Mouse (Mus musculus) thymus, postnatal 25 days (tissue): ENCODE results near the gene Knl1.
"Not testable (repeated sequence)": the region's sequence is repeated elsewhere in the genome, so short reads cannot be mapped to it uniquely, and the experiment has no call there.

Source experiments
- DNase-seq: peaks from one replicate; pipeline ENCODE4 v3.0.0; 2022

Knl1 gene

DNA sequence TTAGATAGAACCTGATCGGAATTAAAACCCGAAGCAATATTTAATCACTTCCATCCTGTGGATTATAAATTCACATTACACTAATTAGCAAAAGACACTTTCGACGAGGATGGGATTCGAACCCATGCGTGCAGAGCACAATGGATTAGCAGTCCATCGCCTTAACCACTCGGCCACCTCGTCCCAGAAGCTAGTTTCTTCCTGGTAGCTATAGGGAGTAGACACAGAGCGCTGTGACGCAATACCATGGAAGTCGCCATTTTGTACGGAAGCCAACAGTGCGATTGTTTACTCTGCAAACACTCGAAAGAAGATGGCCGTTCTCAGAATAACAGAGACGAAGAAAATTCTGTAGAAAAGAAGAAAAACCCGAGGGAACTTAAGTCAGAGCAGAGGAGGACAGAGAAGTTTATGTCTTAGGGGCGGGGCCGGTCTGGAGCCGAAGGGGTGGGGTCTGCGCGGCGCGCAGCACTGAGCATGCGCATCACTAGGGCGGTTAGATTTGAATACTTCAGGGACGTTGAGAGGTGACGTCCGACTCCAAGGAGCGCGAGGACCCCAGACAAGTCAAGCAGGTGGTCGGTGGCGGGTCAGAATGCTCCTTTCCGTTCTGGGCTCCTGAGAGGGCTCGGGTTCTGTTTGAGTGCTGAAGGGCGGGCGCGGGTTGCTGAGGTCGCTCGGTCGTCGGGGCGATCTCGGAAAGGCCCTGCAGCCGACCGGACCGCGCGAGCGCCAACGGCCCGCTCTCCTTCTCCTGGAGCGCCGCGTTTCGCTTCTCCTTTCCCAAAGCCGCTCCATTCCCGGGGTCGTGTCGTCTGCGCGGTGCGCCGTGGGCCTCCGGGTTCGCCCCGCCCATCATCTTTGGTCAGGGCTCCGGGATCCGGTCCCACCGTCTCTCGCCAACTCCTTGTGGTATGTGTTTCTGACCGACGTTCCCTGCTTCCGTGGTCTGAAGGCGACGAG lies at the start of gene Knl1:
Gene Knl1, plus strand, starts transcription at position 471 of the 963 bp plus-strand sequence.
- peak; percentile 97 for DNase-seq

DNA sequence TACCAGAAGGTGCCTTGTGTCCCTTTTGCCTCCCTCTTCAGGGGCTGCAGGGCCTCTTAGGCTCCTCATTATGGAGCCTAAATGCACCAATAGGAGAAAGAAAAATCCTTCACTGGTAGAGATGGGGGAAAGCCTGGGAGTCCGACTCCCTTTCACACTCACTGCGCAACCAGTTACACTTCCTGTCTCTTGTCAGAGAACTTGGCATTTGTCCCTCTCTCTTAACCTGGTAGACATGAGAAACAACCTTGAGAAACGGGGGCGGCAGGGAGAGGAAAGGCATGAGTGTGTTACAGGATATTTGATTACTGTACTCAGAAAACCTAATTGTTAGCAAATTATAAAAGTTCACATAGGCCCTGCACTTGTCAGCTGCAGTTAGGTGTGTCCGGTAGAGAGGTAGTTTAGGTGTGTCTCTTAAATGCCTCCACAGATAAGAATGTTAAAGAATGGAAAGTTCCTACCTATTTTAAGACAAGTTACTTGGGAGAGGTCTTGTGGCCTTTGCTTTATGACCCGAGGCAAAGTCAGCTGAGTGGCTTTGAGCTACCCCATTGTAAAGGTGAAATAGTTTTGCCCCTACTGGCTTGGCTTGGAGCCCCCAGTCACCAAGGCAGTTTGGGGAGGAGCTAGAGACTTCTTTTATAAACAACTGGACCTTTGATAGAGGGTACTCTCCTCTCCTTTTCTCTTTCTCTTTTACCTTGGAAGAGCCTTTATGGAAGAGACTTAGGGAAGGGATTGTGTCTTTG lies 48.6 kb upstream of the Knl1 start:
- DNase-seq, result no peak

DNA sequence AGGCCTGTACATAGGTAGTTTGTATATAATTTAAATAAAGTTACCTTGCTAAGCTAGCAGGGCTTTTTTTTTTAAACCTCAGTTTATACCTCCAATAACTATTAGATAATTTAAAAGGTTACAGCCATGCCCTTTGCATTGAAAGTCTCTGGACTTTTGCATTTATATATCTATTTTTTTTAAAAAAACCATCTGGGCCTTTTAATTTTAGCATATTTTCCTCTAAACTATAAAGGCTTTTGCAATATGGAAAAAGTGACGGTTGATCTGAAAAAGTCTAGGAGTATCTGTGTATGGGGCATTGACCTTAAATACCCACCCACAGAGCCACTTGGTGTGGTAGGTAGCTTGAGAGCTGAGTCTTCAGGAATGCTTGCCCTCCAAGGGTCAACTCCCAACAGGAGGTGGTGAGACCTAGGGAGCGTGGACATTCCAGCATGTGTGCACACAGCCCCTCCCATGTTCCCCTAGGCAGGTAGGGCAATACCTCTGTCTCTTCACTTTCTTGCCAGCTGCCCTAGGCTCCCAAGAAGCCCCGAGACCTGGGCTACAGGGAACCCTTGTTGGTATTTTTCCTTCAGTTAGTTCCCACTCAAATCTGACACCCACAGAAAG lies 47.8 kb upstream of the Knl1 start:
- no peak for DNase-seq

DNA sequence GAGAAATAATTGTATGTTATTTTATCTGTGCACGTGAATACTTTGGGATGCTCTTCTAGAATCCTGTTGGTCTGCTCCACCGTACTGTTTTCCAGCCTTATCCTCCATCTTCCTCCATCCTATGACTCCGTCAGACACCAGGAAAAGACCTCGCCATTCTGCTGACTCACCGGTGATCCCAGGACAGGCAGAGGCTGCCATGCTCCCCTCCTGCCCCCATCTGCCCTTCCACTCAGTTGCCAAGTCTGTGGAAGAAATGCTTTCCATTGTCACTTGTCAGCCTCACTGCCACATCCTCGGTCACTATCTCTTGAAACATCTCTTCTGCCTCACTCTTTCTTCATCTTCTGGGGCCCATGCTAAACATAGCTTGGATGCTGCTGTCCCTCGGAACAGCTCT lies 40.0 kb upstream of the Knl1 start:
- no peak for DNase-seq

DNA sequence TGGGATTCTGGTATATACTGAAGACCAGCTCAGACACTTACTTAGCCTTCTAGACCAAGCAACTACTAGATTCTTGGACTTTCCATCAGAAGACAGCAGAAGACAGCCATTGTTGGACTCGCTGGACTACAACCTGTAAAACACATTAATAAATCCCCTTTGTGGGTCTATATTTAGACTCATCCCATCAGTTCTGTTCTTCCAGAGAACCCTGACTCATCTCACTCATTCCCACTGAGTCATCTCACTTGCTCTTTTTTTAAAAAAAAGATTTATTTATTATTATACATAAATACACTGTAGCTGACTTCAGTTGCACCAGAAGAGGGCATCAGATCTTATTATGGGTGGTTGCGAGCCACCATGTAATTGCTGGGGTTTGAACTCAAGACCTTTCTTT lies 37.5 kb upstream of the Knl1 start:
- DNase-seq, result no peak

DNA sequence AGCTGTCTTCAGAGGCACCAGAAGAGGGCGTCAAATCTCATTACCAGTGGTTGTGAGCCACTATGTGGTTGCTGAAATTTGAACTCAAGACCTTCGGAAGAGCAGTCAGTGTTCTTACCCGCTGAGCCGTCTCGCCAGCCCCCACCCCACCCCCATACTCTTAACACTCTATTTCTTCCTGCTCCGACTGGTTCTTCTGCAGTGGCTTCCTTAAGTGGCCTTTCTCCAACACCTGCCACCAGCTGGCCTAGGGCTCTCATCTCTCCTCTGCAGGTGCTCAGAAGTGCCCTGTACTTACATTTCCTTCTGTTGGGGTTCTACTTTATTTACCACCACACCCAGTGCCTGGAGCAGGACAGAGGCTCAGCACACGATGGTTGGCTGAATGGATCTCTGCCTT lies 31.9 kb upstream of the Knl1 start:
- DNase-seq, result peak; percentile 18

DNA sequence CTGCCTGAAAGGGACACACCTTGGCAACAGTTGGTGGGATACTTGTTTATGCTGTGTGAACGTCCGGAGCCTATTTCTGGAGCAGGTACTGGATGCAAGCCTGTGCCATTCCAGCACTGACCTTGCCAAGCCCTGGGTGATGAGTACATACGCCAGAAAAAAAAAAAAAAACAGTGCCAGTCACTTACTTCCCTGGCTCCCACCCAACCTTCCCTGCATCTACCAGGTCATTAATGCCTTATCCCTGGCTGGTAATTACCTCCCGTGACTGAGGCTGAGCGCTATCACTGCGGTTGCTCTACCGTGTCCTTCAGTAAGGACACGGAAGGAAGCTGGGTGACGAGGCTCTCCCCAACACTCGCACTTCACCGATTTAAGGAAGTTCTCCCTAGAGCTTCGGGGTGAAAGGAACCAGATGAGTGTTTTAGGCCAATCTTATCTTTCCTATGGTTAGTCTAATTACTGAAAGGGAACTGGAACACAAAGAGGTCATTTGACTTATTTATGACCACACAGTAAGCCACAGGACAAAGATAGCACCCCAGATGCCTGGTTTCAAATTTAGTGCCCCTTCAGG lies 31.2 kb upstream of the Knl1 start:
- no peak for DNase-seq

DNA sequence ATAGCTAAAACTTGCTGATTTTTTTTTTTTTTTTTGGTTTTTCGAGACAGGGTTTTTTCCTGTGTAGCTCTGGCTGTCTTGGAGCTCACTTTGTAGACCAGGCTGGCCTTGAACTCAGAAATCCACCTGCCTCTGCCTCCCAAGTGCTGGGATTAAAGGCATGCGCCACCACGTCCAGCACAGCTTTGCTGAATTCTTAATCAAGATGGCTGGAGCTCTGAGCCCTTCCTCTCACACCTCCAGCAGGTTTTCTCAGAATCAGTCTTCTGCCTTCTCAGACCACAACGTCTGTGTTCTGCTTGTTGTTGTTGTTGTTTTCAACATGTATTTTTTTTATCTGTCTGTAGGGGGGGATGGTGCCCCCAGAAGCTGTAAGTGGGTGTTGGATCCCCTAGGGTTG lies 30.6 kb upstream of the Knl1 start:
- DNase-seq, result not testable (repeated sequence)

DNA sequence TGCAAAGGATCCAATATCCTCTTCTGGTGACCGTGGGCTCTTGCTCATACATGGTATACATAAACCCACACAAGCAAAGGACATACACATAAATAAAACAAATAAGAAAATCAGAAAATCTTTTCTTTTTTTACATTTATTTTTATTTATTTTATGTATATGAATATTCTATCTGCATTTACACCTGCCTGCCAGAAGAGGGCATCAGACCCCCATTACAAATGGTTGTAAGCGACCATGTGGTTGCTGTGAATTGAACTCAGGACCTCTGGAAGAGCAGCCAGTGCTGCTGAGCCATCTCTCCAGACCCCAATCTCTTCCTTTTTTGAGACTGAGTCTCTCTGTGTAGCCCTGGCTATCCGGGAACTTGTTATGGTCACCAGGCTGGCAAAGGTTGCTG lies 29.3 kb upstream of the Knl1 start:
- no peak for DNase-seq

DNA sequence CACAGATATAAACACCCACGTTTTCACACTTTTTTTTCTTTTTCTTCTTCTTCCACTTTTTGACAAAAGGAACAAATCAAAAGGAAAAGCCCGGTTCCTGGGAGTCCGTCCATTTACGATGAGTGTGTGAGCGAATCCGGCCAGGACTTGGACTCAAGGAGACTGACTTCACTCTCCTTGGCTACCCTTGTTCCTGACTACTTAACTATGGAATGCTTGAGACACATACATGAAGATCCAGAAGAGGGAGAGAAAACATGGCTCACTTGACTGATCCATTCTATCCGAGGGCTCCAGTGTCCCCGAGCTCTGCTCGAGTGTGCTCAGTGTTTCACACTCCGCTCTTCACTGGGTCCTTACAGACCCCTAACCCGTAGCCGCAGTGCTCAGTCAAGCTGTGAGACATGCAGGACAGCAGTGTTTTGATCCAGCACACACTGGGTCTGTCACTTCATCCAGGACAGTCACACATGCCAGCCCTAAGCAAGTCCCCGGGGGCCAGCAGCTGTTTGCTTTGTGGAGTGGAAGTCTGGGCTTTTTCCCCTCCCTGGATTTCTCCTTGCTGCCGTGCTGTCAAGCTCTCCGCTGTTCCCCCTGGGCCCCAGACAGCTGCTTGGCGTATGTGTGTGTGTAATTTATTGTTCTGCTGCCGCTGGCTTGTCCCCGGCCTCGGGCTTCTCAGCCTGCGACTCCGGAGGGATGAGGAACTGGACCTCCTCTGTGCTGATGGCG lies 28.4 kb upstream of the Knl1 start:
- DNase-seq, result no peak

DNA sequence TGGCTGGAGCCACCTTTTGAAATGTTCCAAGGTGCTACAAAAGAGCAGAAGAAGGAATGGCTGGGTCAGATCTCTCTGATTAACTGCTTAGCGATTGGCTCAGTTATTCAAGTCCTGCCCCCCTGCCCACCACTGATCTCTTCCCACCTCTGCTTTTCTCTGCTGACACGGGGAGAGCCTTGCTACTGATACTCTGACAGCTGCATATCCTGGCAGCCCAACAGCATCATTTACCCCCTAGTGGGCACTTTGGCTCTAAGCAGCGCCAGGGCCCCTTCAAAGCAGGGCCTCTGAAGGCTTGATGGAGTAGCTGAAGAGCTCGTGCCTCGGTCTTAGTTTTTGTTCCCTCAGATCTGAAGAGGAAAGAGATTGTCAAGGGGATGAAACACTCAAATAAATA lies 27.8 kb upstream of the Knl1 start:
- no peak for DNase-seq

DNA sequence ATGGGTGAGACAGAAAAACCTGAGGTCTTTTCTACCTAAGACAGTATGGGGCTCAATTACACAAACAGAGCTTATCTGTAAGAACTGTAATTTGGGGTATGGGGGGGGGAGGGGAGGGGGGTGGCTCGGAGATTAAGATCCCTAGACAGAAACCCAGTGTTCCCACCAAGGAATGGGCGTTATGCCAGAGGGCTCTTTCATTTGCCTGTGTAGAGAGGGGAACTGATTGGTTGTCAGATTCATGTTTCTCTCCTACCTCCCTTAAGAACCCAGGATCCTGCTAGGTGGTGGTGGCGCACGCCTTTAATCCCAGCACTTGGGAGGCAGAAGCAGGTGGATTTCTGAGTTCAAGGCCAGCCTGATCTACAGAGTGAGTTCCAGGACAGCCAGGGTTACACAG lies 27.4 kb upstream of the Knl1 start:
- DNase-seq, result no peak

DNA sequence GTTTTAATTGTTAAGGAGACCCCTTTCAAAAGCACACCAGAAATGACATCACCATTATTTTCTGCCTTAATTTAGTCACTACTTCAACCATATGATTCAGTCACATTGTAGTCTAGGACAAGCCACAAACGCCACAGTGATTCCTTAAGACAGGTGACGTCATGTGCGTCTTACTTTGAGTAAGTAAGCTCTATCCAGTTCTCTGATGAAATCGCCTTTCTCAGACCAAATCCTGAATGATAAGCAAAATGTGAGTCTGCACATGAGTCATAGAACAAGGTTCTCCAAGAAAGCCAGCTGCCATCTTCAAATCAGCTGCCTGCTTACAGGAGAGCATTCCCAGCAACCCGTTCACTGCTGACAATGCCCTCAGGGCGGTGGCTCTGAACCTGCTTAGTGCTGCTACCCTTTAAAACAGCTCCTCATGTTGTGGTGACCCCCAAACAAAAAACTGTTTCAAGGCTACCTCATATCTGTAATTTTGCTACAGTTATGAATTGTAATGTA lies 23.7 kb upstream of the Knl1 start:
- no peak for DNase-seq

DNA sequence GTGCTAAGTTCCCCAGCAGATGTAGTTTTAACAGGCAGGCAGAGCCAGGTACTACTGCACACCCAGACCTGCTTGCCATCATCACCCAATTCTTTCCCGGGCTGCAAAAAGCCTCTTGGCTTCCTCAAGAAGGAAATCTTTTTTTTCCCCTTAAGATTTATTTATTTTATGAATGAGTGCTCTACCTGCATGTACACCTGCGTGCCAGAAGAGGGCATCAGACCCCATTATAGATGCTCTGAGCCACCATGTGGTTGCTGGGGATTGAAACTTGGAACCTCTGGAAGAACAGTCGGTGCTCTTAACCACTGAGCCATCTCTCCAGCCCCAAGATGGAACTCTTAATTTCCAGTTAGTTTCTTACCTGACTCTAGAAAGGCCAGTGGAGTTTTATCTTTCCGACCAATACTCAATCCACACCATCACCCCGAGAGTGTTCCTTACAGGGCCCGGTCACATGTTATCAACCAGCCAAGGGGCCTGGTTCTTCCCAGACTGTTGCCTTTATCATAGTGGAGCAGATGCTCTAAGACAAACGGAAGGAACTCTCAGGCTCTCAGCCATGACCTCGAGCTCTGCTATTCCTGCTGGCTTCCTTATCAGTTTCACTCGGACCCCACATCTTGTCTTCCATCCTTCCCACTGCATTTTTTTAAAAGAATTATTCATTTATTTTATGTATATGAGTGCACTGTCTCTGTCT lies 22.2 kb upstream of the Knl1 start:
- no peak for DNase-seq

DNA sequence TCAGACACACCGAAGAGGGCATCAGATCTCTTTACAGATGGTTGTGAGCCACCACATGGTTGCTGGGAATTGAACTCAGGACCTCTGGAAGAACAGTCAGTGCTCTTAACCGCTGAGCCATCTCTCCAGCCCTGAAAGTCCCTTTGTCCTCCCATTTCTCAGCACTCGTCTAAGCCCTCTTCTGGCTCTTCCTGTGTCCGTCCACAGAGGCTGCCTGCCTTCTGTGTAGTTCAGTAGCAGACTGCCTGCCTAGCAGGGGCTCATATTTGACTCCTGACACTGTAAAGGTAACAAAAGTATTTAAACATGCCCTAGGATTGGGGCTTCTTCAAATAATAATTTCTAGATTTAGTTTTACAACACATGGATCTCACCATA lies 21.7 kb upstream of the Knl1 start:
- no peak for DNase-seq

DNA sequence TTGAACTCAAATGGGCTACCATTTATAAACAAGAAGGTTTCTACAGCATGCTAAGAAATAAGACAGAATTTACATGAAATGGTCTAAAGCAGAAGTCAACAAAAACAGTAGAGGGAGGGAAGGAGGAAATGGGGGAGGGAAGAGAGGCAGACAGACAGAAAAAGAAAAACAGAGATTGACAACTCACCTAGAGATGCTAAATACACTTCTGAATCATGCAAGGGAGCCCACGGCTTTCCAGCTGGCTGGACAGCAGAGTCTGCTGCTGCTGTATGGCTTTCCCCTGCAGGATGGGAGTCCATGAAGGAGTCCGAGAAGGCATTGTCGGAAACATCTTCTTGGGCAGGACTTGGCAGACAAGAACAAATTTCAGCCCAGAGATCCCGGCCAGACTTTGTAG lies 20.0 kb upstream of the Knl1 start:
- no peak for DNase-seq

DNA sequence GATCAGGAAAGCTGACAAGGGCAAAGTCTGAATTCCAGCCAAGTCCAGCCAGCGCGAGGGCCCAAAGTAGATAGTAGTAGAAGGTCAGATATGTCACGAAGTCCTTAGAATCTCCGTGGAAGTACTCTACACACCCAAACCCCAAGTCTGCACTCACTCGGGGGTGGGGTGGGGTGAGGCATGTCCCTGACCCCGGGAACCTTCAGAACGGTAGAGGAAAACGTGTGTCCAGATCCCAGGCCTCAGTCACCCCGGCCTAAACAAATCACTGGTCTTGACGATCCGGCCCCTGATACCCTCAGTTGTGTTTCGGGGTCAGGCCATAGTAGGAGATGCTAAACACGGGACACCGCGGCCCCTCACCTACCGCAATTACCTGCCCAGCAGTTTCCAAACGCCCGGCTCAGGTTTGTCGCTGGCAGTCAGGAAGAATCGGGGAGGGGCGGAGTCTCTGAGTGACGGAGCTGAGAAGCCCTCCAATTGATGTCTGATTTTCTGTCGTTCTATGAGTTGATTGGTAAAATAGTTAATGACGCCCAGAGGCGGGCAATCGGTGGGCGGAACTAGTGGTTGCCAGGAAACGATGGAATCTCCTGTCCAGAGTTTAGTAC lies 17.9 kb upstream of the Knl1 start, which contains the start of gene Ccdc32:
Gene Ccdc32, minus strand, starts transcription at position 453 of the 611 bp plus-strand sequence.
- DNase-seq, result peak; percentile 93

DNA sequence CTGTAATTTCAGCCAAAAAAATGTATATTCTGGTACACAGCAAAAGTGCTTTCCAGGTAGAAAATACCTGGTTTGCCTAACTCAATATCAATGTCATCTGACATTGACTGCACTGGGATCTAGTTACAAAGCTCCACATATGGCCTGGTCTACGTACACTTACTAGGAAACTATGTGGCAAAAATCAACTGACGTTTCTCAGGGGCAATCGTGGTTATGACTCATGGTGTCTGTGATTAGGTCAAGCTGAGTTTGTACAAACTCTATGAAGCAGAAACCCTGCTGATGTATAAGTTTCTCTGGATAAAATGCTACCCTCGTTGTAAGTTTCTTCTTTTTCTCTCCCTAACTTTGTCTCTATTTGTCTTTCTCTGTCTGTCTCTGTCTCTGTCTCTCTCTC lies 14.7 kb upstream of the Knl1 start:
- DNase-seq, result no peak

DNA sequence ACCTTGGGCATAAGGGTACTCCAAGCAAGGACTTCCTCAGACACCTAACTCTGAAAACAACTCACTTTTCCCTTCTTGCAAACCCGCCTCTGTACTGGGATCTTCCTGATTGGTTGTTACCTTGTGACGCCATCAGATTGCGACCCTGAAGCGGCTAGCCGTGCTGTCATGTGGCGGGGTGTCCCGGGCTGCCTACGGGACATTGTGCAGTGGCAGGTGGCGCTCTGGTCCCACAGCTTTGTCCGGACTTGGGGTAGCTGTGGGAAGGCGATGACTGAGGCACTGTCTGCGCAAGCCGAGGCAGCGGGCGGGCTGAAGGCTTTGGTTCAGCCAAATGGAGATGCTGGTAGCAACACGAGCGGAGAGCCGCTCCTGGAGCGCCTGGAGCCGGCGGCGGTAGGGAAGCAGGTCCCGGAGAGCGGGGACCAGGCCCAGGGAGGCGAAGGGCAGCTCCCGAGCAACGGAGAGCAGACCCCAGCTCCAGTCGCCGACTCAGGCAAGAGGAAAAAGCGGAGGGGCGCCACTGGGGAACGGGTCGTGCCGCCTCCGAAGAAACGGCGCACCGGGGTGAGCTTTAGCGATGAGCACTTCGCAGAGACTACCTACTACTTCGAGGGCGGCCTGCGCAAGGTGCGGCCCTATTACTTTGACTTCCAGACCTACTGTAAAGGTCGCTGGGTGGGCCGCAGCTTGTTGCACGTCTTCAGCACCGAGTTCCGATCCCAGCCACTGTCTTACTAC lies 12.1 kb upstream of the Knl1 start, which contains the start of gene Rpusd2:
Gene Rpusd2, plus strand, starts transcription at position 135 of the 741 bp plus-strand sequence.
- peak; percentile 91 for DNase-seq

DNA sequence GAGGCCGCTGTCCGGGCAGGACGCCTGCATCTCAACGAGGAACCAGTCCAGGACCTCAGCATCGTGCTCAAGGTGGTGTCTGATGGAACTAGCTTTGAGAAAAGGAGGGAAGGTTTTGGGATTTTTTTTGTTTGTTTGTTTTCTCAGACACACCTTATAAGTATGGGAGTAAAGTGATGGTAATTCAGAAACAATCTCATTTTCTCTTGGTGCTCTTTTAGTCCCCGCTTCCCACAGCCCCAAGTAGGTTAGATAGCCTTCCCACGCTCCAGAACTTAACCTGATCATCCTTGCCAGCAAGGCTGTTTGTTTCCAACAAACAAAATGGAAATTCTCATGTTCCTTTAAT lies 11.5 kb upstream of the Knl1 start:
- no peak for DNase-seq
